Mouse (Mus musculus) kidney, postnatal 14 days (tissue): Measurements from ENCODE around the gene Snx3.

Experiments
- DNase-seq: peaks from one replicate; pipeline ENCODE4 v3.0.0; 2022; ENCODE audit warnings: mixed read lengths

Gene Snx3

GRCm38 (mm10) chr10:42501775-42502348 is at the start of gene Snx3:
TSS of gene Snx3 (plus strand) at chr10:42502030.
- DNase-seq = peak; percentile 98

GRCm38 (mm10) chr10:42454266-42454665 is 47.6 kb upstream of the Snx3 start:
- no peak for DNase-seq

- DNase-seq = no peak
These were observed 47.1 kb upstream of the Snx3 start for GRCm38 (mm10) chr10:42454690-42455089.

DNA sequence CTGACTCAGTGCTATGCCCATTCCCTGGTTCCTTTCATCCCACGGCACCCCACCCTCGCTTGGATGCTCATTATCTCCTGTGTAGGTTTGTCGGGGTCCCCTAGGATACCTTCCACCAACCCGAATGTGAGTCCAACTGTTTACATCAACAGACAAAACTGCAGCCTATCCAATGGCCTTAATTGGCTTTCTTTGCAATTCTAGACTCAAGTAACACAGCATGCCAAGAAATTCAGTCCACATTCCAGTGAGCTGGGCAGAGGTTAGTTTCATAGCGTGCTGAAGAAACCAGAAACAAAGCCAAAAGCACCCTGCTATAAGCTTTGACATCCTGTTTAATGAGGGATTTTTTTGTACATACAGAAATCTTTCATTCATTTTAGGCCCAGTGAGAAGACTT is 45.8 kb upstream of the Snx3 start:
- DNase-seq = peak; percentile 20

DNA sequence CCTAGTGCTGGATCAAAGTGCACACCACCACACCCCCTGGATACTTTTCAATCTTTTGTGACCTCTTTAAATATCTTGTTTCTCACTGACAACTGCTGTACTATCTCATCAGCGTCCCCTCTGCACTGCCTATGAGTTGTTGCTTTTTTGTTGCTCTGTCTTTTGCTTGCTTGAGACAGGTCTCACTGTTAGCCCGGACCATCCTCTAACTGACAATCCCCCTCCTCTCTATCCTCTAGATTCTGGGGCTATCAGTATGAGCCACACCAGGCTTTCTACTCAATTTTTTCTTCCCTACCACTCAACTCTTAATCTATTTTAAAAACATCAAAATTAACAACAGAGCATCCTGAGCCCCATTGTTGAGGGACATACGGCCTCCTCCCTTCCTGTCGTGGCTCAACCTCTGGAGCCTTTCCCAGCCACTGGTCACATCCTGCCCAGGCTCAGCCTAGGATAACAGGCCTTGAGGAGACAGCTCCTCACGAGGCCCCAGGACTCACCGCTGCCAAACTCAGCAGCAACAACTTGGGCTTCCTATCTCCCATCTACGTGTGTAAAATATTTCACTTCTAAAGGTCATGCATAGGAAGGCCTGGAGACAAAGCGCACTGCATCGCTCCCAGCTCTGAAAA is 44.2 kb upstream of the Snx3 start:
- peak; percentile 77 for DNase-seq

DNA sequence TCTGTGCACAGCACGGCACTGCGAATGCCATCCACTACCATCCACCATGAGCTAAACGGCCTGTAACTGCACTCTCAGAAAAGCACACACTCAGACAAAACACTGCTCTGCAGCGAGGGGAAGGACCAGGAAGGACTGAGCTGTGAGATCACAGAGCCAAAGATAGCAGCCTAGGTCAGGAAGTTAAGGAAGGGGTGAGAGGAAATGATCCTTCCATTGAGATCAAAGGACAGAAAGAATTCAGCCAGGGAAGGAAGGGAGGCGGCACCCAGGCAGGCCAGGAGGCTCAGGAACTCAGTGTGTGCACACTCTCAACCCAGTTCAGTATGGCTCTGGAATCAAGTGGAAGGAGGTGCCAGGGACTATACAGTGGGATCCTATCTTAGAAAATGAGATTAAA is 37.6 kb upstream of the Snx3 start:
- DNase-seq = peak; percentile 66

- no peak for DNase-seq
These were observed 37.0 kb upstream of the Snx3 start for GRCm38 (mm10) chr10:42464805-42465204.

DNA sequence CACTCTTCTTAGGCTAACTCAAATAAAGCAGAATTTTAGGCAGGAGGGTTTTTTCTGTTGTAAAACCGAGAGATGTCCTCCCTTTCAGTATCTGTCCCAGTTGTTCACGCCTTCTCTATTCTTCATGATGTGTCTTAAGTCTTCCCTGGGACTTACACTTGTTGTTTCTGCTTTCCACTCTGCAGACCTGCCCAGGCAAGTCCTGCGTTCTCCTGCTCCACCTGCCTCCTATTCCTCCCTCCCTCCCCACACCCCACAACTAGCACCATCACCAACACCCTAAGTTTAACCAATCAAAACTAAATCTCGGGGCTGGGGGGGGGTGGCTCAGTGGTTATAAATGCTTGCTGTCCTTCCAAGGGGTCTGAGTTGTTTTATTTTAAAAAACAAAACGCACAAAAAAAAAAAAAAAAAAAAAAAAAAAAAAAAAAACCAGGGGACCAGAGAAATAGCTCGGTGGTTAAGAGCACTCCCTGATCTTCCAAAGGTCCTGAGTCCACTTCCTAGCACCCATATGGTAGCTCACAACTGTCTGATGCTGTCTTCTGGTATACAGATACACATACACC is 26.8 kb upstream of the Snx3 start:
- no peak for DNase-seq

DNA sequence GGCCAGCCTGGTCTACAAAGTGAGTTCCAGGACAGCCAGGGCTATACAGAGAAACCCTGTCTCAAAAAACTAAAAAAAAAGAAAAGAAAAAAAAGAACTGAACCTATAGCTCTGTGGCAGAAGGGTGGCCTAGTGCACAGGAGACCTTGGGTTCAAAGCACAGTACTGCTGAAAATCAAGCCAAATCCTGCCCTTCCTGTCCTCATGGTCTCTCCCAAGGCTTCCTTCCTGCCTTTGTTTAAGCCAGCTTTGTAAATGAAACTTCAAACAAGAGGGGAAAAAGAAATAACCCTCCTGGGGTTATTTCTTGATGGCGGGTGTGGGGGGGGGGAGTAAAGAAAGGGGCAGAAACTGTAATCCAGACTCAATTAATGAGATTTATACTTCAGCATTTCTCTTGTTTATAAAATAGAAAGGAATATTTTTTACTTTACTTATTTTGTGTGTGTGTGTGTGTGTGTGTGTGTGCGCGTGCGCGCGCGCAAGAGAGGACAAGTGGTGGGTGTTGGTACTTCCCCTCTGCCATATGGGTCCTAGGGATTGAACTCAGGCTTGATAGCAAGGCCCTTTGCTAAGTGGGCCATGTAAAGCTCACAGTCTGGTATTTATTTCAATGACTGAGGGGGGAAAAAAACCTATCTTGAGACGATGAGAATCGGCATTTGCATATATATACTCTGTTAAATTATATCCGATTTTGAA is 24.9 kb upstream of the Snx3 start:
- peak; percentile 43 for DNase-seq

GRCm38 (mm10) chr10:42477550-42478340 is 24.1 kb upstream of the Snx3 start:
- DNase-seq = no peak

- peak; percentile 97 for DNase-seq
These were observed 23.5 kb upstream of the Snx3 start, which contains the start of gene Afg1l for GRCm38 (mm10) chr10:42478341-42478720. TSS of gene Afg1l (minus strand) at chr10:42478565.

DNA sequence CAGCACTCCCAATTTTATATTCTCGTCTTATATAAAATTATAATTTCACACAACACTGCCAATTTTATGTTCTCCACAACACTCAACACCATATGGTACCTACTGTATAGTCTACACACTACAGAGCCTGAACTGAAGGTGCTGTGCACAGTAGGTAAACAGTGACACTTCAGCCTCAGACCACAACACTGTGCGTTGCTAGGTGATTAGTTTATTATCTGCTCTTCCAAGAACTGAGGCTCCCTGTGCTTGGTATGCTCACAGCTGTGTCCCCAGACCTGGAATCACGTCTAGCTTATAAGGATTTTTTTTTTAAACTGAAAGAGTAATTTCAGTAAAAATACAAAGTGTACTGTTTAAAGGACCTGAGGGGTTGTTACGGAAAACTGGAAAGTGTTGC is 21.1 kb upstream of the Snx3 start:
- no peak for DNase-seq

GRCm38 (mm10) chr10:42488606-42489296 is 13.1 kb upstream of the Snx3 start:
- DNase-seq = no peak

GRCm38 (mm10) chr10:42491158-42491557 is 10.7 kb upstream of the Snx3 start:
- no peak for DNase-seq

DNA sequence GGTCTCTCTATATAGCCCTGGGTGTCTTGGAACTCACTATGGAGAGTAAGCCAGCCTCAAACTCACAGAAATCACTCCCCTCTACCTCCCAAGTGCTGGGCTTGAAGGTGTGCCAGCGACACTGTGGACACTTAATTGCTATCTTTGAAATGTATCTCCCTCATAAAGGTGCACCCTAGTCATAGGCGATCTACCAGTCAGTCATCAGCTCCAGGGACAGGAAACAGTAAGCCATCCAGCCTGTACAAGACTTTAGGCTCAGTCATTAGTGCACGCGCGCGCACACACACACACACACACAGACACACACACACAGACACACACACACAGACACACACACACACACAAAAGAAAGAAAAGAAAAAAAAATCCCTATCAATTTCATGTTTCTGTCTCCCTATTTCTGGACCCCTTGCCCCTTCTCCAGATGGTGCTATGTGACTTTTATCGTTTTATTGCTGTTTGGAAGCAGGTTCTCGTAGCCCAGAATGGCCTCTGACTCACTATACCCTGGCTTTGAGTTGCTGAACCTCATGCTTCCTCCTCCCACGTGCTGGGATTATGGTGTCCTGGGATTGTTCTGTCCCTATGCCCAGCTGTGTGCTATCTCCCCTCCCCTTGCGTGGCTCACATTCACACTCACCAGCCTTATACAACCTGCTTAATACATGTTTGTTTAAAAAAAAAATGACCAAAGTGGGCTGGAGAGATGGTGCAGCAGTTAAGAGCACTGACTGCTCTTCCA is 9.6 kb upstream of the Snx3 start:
- no peak for DNase-seq

- DNase-seq = peak; percentile 41
These were observed 8.8 kb upstream of the Snx3 start for GRCm38 (mm10) chr10:42493000-42493399.

GRCm38 (mm10) chr10:42500611-42501010 is 1.2 kb upstream of the Snx3 start:
- DNase-seq = peak; percentile 53

DNA sequence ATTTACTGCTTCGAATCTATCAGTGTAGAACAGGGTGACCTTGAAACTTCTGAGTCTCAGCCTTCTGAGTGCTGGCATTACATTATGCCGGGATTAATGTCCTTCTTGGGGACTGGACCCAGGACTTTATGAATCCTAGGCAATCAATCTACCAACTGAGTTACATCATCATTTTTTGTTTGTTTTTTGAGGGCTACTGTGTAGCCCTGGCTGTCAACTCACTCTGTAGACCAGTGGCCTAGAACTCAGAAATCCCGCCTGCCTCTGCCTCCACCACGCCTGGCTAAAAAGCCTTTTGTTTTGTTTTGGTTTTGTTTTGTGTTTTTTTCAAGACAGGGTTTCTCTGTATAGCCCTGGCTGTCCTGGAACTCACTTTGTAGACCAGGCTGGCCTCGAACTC is 669 bp upstream of the Snx3 start:
- no peak for DNase-seq

DNA sequence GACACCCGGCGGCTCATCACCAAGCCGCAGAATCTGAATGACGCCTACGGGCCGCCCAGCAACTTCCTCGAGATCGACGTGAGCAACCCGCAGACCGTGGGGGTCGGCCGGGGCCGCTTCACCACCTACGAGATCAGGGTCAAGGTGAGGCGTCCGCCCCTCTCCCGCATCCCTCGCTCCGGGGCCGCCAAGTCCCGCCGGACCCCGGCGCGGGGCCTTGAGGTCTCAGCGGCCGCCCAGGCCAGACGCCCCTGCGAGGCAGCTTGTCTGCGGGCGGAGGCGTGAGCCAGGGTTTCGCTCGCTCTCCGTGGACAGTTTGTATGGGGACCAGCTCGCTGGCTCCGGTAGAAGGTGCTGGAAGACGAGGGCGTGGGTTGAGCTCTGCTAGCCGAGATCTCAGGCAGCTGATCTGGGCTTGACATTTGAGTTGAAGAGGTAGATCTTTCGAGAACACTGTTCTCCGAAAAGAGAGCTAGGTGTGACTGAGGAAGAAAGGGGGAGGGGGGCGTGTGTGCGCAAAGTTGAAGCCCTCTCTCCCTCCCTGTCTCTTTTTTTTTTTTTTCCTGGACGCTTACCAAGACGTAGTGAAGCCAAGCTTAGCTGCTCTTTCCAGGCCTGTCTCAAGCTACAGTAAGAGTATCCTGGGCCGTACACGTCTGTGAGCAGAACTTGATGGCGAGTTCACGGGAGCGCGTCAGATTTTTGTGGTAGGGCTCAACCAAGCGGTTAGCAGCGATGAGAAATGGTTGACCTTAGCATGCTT is 700 bp downstream of the Snx3 start:
- peak; percentile 63 for DNase-seq

DNA sequence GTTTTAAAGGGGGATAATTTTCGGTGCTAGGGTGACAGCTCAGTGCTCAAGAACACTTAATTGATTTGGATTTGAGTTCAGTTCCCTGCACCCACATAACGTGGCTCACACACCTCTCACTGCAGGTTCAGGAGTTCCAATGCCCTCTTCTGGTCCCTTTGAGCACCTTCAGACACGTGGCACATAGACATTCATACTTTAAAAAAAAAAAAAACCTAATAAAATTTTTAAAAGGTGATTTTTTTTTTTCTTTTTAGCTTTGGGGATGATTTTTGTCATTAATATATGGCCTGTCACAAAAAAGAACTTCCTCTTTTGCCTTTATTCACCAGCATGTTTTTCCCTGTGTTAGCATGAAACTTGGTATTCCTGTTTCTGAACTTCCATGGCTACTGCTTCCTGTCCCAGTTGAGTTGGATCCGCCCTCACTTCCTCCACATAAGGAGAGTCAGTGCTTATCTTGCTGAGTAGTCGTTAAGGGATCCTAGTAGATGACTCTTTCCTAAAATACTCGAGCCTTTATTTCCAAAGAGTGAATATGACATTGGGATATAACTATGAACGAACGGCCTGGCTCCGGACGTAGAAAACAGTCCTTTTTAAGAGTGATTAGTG is 2.4 kb downstream of the Snx3 start:
- no peak for DNase-seq
